Mouse (Mus musculus): ENCODE data around the gene H2afj. TPM values are rescaled to one million over a fixed set of nuclear protein-coding genes. Genes with fewer than 3 reads are reported as not detected.

H2afj gene
- polyA plus RNA-seq, 1 experiment from 2014 or later = 123 TPM

GRCm38 (mm10) chr6:136827881-136828561 lies 20.0 kb downstream of the H2afj start, which contains the start of gene Wbp11:
TSS of gene Wbp11 (minus strand) at chr6:136828233.
- H3K36me3 ChIP-seq = peaks cover 20% of the 10 kb centered on the region
- under 1% methylated on average over 45 of the region's 45 CpGs for WGBS
- peaks cover 5% of the 10 kb centered on the region; the same call in 1 of the 2 replicates for H3K4me1 ChIP-seq

GRCm38 (mm10) chr6:136828681-136829080 lies 20.6 kb downstream of the H2afj start:
- no peaks in the 10 kb centered on the region for H3K27me3 ChIP-seq (replicated peaks)
- WGBS = 35% methylated on average over 4 of the region's 4 CpGs
- H3K27ac ChIP-seq = no peak overlapping the region
- H3K9ac ChIP-seq = peak overlapping the region; percentile 60
- H3K4me2 ChIP-seq (replicated peaks) = peak overlapping the region; percentile 60
- H3K36me3 ChIP-seq = peaks cover 18% of the 10 kb centered on the region
- H3K4me3 ChIP-seq = peak overlapping the region; percentile 44
- H3K4me1 ChIP-seq = peaks cover 5% of the 10 kb centered on the region; the same call in 1 of the 2 replicates
- ATAC-seq (ENCODE audit: low FRiP score, low read depth) = no peak; the same call in 1 of the 2 replicates
- no peaks in the 10 kb centered on the region for H3K9me3 ChIP-seq

More at GRCm38 (mm10) chr6:136827881-136828561, 20.0 kb downstream of the H2afj start, which contains the start of gene Wbp11:
- peak; percentile 100 for ATAC-seq (ENCODE audit: low FRiP score, low read depth)
- no peaks in the 10 kb centered on the region for H3K27me3 ChIP-seq (replicated peaks)
- 0 out of 2 replicates have a peak within 1 kb of the TSS, but pooled peaks have one; percentile 42 for H3K27ac ChIP-seq
- peak within 1 kb of the TSS; percentile 97 for H3K9ac ChIP-seq
- H3K4me2 ChIP-seq (replicated peaks) = peak within 1 kb of the TSS; percentile 75
- H3K9me3 ChIP-seq = no peaks in the 10 kb centered on the region
- H3K4me3 ChIP-seq = peak within 1 kb of the TSS; percentile 99

- no peaks in the 10 kb centered on the region for H3K36me3 ChIP-seq
Observed at GRCm38 (mm10) chr6:136831712-136832111, 23.7 kb downstream of the H2afj start.

GRCm38 (mm10) chr6:136835352-136835751 lies 27.3 kb downstream of the H2afj start, which contains the start of gene Smco3:
TSS of gene Smco3 (minus strand) at chr6:136835452.
- Histone ChIP-seq H3K27me3 (replicated peaks) (no peaks in the 10 kb centered on the region), H3K4me2 (replicated peaks) (no peak within 1 kb of the TSS), H3K4me3 (no peak within 1 kb of the TSS), H3K27ac (no peak within 1 kb of the TSS), H3K36me3 (no peaks in the 10 kb centered on the region), H3K4me1 (no peaks in the 10 kb centered on the region), H3K9me3 (no peaks in the 10 kb centered on the region), H3K9ac (no peak within 1 kb of the TSS)
- 60% methylated on average over 4 of the region's 4 CpGs for WGBS
- ATAC-seq (ENCODE audit: low FRiP score, low read depth) = no peak

More at GRCm38 (mm10) chr6:136831712-136832111, 23.7 kb downstream of the H2afj start:
- Histone ChIP-seq H3K4me3 (no peak overlapping the region), H3K9me3 (no peaks in the 10 kb centered on the region), H3K27ac (no peak overlapping the region), H3K27me3 (replicated peaks) (no peaks in the 10 kb centered on the region), H3K4me1 (peaks cover 5% of the 10 kb centered on the region; the same call in 1 of the 2 replicates), H3K4me2 (replicated peaks) (no peak overlapping the region), H3K9ac (no peak overlapping the region)
- 81% methylated on average over 5 of the region's 5 CpGs for WGBS
- no peak for ATAC-seq (ENCODE audit: low FRiP score, low read depth)

GRCm38 (mm10) chr6:136837323-136837722 lies 29.3 kb downstream of the H2afj start:
- no peaks in the 10 kb centered on the region for H3K36me3 ChIP-seq
- 84% methylated on average over 3 of the region's 3 CpGs for WGBS
- no peaks in the 10 kb centered on the region for H3K27me3 ChIP-seq (replicated peaks)
- no peak overlapping the region for H3K4me3 ChIP-seq
- ATAC-seq (ENCODE audit: low FRiP score, low read depth) = no peak
- H3K4me2 ChIP-seq (replicated peaks) = no peak overlapping the region
- H3K27ac ChIP-seq = no peak overlapping the region
- no peaks in the 10 kb centered on the region for H3K4me1 ChIP-seq
- no peak overlapping the region for H3K9ac ChIP-seq
- no peaks in the 10 kb centered on the region for H3K9me3 ChIP-seq

GRCm38 (mm10) chr6:136844903-136845302 lies 36.9 kb downstream of the H2afj start:
- Histone ChIP-seq H3K27me3 (replicated peaks) (no peaks in the 10 kb centered on the region), H3K9me3 (no peaks in the 10 kb centered on the region), H3K4me3 (no peak overlapping the region), H3K4me2 (replicated peaks) (no peak overlapping the region), H3K9ac (no peak overlapping the region), H3K4me1 (no peaks in the 10 kb centered on the region), H3K27ac (no peak overlapping the region), H3K36me3 (no peaks in the 10 kb centered on the region)
- WGBS = 50% methylated on average over 2 of the region's 2 CpGs
- no peak for ATAC-seq (ENCODE audit: low FRiP score, low read depth)

GRCm38 (mm10) chr6:136845706-136846480 lies 37.8 kb downstream of the H2afj start:
- H3K27ac ChIP-seq = no peak overlapping the region
- ATAC-seq (ENCODE audit: low FRiP score, low read depth) = no peak
- H3K4me2 ChIP-seq (replicated peaks) = no peak overlapping the region
- H3K9ac ChIP-seq = no peak overlapping the region
- no peaks in the 10 kb centered on the region for H3K4me1 ChIP-seq
- H3K27me3 ChIP-seq (replicated peaks) = no peaks in the 10 kb centered on the region
- no peak overlapping the region for H3K4me3 ChIP-seq
- 75% methylated on average over 5 of the region's 5 CpGs for WGBS
- H3K9me3 ChIP-seq = no peaks in the 10 kb centered on the region
- no peaks in the 10 kb centered on the region for H3K36me3 ChIP-seq

GRCm38 (mm10) chr6:136847267-136847666 lies 39.2 kb downstream of the H2afj start:
- no peak overlapping the region for H3K4me3 ChIP-seq
- H3K9ac ChIP-seq = no peak overlapping the region
- no peak for ATAC-seq (ENCODE audit: low FRiP score, low read depth)
- no peaks in the 10 kb centered on the region for H3K27me3 ChIP-seq (replicated peaks)
- no peak overlapping the region for H3K4me2 ChIP-seq (replicated peaks)
- no peak overlapping the region for H3K27ac ChIP-seq
- no peaks in the 10 kb centered on the region for H3K36me3 ChIP-seq
- no peaks in the 10 kb centered on the region for H3K9me3 ChIP-seq
- WGBS = 92% methylated on average over 3 of the region's 3 CpGs
- H3K4me1 ChIP-seq = no peaks in the 10 kb centered on the region

- ATAC-seq (ENCODE audit: low FRiP score, low read depth) = no peak
- Histone ChIP-seq H3K9me3 (no peaks in the 10 kb centered on the region), H3K9ac (no peak overlapping the region), H3K36me3 (no peaks in the 10 kb centered on the region), H3K4me1 (peaks cover 3% of the 10 kb centered on the region; the same call in 1 of the 2 replicates), H3K4me3 (no peak overlapping the region), H3K27me3 (replicated peaks) (no peaks in the 10 kb centered on the region), H3K4me2 (replicated peaks) (no peak overlapping the region), H3K27ac (no peak overlapping the region)
- 24% methylated on average over 2 of the region's 2 CpGs for WGBS
Observed at GRCm38 (mm10) chr6:136847790-136848189, 39.7 kb downstream of the H2afj start.

GRCm38 (mm10) chr6:136848399-136848798 lies 40.4 kb downstream of the H2afj start:
- no peak for ATAC-seq (ENCODE audit: low FRiP score, low read depth)
- peaks cover 4% of the 10 kb centered on the region; the same call in 1 of the 2 replicates for H3K4me1 ChIP-seq
- no peaks in the 10 kb centered on the region for H3K9me3 ChIP-seq
- H3K27ac ChIP-seq = no peak overlapping the region
- WGBS = 90% methylated on average over 8 of the region's 8 CpGs
- no peaks in the 10 kb centered on the region for H3K27me3 ChIP-seq (replicated peaks)
- H3K4me2 ChIP-seq (replicated peaks) = no peak overlapping the region
- H3K4me3 ChIP-seq = no peak overlapping the region
- H3K9ac ChIP-seq = no peak overlapping the region
- H3K36me3 ChIP-seq = no peaks in the 10 kb centered on the region

- Histone ChIP-seq H3K27ac (no peak overlapping the region), H3K4me3 (no peak overlapping the region), H3K27me3 (replicated peaks) (no peaks in the 10 kb centered on the region), H3K36me3 (no peaks in the 10 kb centered on the region), H3K9me3 (no peaks in the 10 kb centered on the region), H3K4me2 (replicated peaks) (no peak overlapping the region), H3K9ac (no peak overlapping the region), H3K4me1 (peaks cover 4% of the 10 kb centered on the region; the same call in 1 of the 2 replicates)
- WGBS = 88% methylated on average over 5 of the region's 5 CpGs
- ATAC-seq (ENCODE audit: low FRiP score, low read depth) = no peak
Observed at GRCm38 (mm10) chr6:136848971-136849370, 40.9 kb downstream of the H2afj start.

GRCm38 (mm10) chr6:136850267-136850666 lies 42.2 kb downstream of the H2afj start:
- H3K4me3 ChIP-seq = no peak overlapping the region
- WGBS = 80% methylated on average over 6 of the region's 6 CpGs
- H3K9ac ChIP-seq = no peak overlapping the region
- H3K4me2 ChIP-seq (replicated peaks) = no peak overlapping the region
- ATAC-seq (ENCODE audit: low FRiP score, low read depth) = no peak
- no peak overlapping the region for H3K27ac ChIP-seq
- peaks cover 4% of the 10 kb centered on the region; the same call in 1 of the 2 replicates for H3K4me1 ChIP-seq
- H3K9me3 ChIP-seq = no peaks in the 10 kb centered on the region
- no peaks in the 10 kb centered on the region for H3K27me3 ChIP-seq (replicated peaks)
- no peaks in the 10 kb centered on the region for H3K36me3 ChIP-seq
